Mouse (Mus musculus) midbrain, postnatal 0 days (tissue): ENCODE data around the gene Fam83d. TPM values are rescaled to one million over a fixed set of nuclear protein-coding genes. Genes with fewer than 3 reads are reported as not detected.

Experiments
- ATAC-seq: fragments of 200-750 bp; cut with Nextera tagmentation; 2 replicates; pipeline ENCODE4 v1.8.0; 2017; ENCODE audit warnings: moderate number of reproducible peaks, mild to moderate bottlenecking, moderate TSS enrichment, moderate library complexity; ENCODE audit not compliant: low FRiP score
- DNase-seq: peaks from one replicate; pipeline ENCODE4 v3.0.0-alpha.2; 2015; ENCODE audit warnings: low spot score
- H3K27ac ChIP-seq: fragments of 300-500 bp; sonication (generic); 2 replicates; pipeline ENCODE4 v1.5.1; 2014; ENCODE audit warnings: low read depth, mild to moderate bottlenecking, low read length, mixed read lengths
- H3K27me3 ChIP-seq: fragments of 300-500 bp; sonication (generic); 2 replicates; pipeline ENCODE4 v1.6.1; 2014; ENCODE audit warnings: low read length, control low read depth, mixed read lengths; ENCODE audit not compliant: insufficient read depth
- H3K36me3 ChIP-seq: fragments of 300-500 bp; sonication (generic); 2 replicates; pipeline ENCODE4 v1.6.1; 2014; ENCODE audit warnings: low read length, control low read depth, mixed read lengths; ENCODE audit not compliant: insufficient read depth
- H3K4me1 ChIP-seq: fragments of 300-500 bp; sonication (generic); 2 replicates; pipeline ENCODE4 v1.6.1; 2014; ENCODE audit warnings: mild to moderate bottlenecking, control low read depth, antibody characterized with exemption, low read length, mixed read lengths; ENCODE audit not compliant: insufficient read depth
- H3K4me2 ChIP-seq: fragments of 300-500 bp; sonication (generic); 2 replicates; pipeline ENCODE4 v1.6.1; 2014; ENCODE audit warnings: low read depth, mild to moderate bottlenecking, low read length, mixed read lengths; ENCODE audit not compliant: poor library complexity, severe bottlenecking
- H3K4me3 ChIP-seq: fragments of 300-500 bp; sonication (generic); 2 replicates; pipeline ENCODE4 v1.5.1; 2014; ENCODE audit warnings: low read depth, mild to moderate bottlenecking, low read length, moderate library complexity
- H3K9ac ChIP-seq: fragments of 300-500 bp; sonication (generic); replicated peaks from 2 replicates; pipeline ENCODE4 v1.6.1; 2014; ENCODE audit warnings: mild to moderate bottlenecking, low read length, moderate library complexity, mixed read lengths; ENCODE audit not compliant: poor library complexity, severe bottlenecking
- H3K9me3 ChIP-seq: fragments of 300-500 bp; sonication (generic); 2 replicates; pipeline ENCODE4 v1.6.1; 2016; ENCODE audit warnings: low read length, control low read depth
- CTCF ChIP-seq: IDR thresholded peaks from 2 replicates; pipeline ENCODE4 v1.5.1; 2016; ENCODE audit warnings: antibody characterized with exemption, mild to moderate bottlenecking
- WGBS: fragments of 180-500 bp; shearing (Covaris S2); extraction: QIAGEN DNeasy Blood & Tissue Kit; methylation state at CpG from one replicate; pipeline ENCODE4 v1.1.7; 2014; 5-methylcytosine and 5-hydroxymethylcytosine counted together
- polyA plus RNA-seq: library from polyadenylated mRNA; unstranded; fragments of >200 nt; fragmentation: Nextera tagmentation; extraction: Ambion mirVana; gene quantifications from 2 replicates; pipeline ENCODE4 v1.2.1, GENCODE M21; 2015
- total RNA-seq: library from RNA; depleted of rRNA; stranded (reverse); fragments of >200 nt; gene quantifications from 2 replicates; pipeline ENCODE4 v1.2.3, GENCODE M21; 2014

Fam83d gene
- total and polyA plus RNA-seq, 2 experiments from 2014 or later, result 3.8 to 6.6 TPM

GRCm38 (mm10) chr2:158800788-158801187 is 32.9 kb downstream of the Fam83d start:
- ATAC-seq (no peak), DNase-seq (no peak)
- 93% methylated on average over 8 of the region's 8 CpGs for WGBS

DNA sequence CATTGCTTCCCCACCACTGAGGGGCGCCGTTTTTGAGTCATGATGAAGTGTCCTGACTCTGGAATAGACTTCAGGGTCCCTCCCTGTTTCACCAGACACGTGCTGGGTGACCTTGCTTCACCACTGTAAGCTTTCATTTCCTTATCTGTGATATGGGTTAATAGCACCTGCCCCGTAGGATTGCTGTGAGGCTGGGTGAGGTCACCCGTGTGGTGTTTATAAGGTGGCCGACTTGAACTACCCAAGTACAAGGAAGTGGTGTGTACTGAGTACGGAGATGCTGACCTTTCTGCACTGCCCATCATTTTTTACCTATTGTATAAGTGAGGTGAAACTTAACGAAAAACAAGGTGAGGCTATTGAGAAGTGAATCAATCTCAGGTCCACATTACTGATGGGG is 35.7 kb downstream of the Fam83d start:
- no peaks in the 10 kb centered on the region for H3K9me3 ChIP-seq
- peaks cover 24% of the 10 kb centered on the region for H3K36me3 ChIP-seq
- H3K9ac ChIP-seq, result no peak overlapping the region
- TF ChIP-seq CTCF, result no peak
- no peak for ATAC-seq
- 91% methylated on average over 8 of the region's 8 CpGs for WGBS
- no peaks in the 10 kb centered on the region for H3K4me1 ChIP-seq
- no peak overlapping the region for H3K4me3 ChIP-seq
- H3K27ac ChIP-seq, result no peak overlapping the region
- H3K4me2 ChIP-seq, result no peak overlapping the region
- DNase-seq, result no peak
- no peaks in the 10 kb centered on the region for H3K27me3 ChIP-seq

More at GRCm38 (mm10) chr2:158800788-158801187, 32.9 kb downstream of the Fam83d start:
- no peak overlapping the region for H3K27ac ChIP-seq
- no peaks in the 10 kb centered on the region for H3K9me3 ChIP-seq
- no peak overlapping the region for H3K4me2 ChIP-seq
- H3K36me3 ChIP-seq, result peaks cover 24% of the 10 kb centered on the region
- H3K27me3 ChIP-seq, result no peaks in the 10 kb centered on the region
- no peak for TF ChIP-seq CTCF
- no peak overlapping the region for H3K9ac ChIP-seq
- no peaks in the 10 kb centered on the region for H3K4me1 ChIP-seq
- H3K4me3 ChIP-seq, result no peak overlapping the region

DNA sequence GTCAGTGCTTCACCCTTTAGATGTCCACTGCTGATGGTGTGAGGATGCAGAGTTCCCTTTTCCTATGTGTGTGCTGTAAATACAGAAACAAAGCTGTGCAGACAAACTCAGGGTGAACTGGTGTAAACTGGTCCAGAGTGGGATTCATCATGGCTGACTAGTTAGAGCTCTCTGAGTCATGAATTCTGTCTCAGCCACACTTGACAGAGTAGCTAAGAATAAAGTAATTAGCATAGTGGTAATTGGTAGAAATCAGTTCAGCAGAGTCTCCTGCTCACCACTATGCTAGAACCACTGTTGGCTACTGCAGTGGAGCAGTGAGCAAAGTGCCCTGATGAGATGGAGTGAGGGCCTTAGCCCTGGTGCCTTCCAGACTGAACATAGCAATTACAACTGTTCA is 47.8 kb downstream of the Fam83d start:
- no peak for DNase-seq
- Histone ChIP-seq H3K9me3 (no peaks in the 10 kb centered on the region), H3K27me3 (no peaks in the 10 kb centered on the region), H3K27ac (no peak overlapping the region), H3K36me3 (peaks cover 16% of the 10 kb centered on the region), H3K4me1 (no peaks in the 10 kb centered on the region), H3K4me2 (no peak overlapping the region), H3K9ac (no peak overlapping the region), H3K4me3 (no peak overlapping the region)
- TF ChIP-seq CTCF, result no peak
- ATAC-seq, result no peak

DNA sequence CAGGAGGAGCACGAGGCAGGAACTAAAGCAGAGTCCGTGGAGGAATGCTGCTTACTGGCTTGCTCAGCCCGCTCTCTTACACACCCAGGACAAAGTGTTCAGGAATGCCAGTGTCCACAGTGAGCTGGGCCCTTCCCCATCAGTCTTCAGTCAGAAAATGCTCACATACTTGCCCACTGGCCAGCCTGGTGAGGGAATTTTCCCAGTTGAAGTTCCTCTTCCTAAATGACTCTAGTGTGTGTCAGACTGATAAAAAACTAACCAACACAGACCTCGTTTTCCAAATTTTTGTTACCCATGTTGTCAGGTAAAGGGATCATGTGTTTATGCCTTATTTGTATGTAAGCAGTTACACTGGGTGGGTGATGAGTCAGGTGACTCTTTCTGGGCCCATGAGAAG is 48.3 kb downstream of the Fam83d start:
- Histone ChIP-seq H3K4me2 (no peak overlapping the region), H3K4me1 (no peaks in the 10 kb centered on the region), H3K36me3 (peaks cover 18% of the 10 kb centered on the region), H3K4me3 (no peak overlapping the region), H3K9me3 (no peaks in the 10 kb centered on the region), H3K9ac (no peak overlapping the region), H3K27me3 (no peaks in the 10 kb centered on the region), H3K27ac (no peak overlapping the region)
- ATAC-seq, result no peak
- TF ChIP-seq CTCF, result no peak
- no peak for DNase-seq
- 96% methylated on average over 4 of the region's 4 CpGs for WGBS

DNA sequence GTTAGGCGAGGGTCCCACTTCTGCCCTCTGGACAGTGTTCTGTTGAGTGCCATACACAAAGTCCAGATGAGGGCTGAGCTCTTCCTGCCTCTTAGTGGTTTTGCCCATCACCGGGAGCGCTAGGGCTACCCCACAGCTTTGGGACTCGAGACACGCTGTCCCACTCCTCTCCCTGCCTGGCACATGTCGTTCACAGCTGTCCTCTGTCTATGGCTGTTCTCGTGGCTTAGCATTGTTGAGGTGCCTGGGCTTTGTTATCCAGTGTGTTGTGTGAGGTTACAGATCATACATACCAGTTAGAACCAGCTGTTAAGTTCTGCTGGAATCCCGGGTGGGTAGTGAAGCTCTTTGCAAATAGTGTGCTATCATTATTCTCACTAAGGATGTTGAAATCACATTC is 49.8 kb downstream of the Fam83d start:
- Histone ChIP-seq H3K9me3 (no peaks in the 10 kb centered on the region), H3K27ac (no peak overlapping the region), H3K4me1 (no peaks in the 10 kb centered on the region), H3K27me3 (no peaks in the 10 kb centered on the region), H3K36me3 (peaks cover 25% of the 10 kb centered on the region), H3K9ac (no peak overlapping the region), H3K4me3 (no peak overlapping the region), H3K4me2 (no peak overlapping the region)
- 95% methylated on average over 8 of the region's 8 CpGs for WGBS
- no peak for ATAC-seq
- no peak for DNase-seq
- TF ChIP-seq CTCF, result no peak

DNA sequence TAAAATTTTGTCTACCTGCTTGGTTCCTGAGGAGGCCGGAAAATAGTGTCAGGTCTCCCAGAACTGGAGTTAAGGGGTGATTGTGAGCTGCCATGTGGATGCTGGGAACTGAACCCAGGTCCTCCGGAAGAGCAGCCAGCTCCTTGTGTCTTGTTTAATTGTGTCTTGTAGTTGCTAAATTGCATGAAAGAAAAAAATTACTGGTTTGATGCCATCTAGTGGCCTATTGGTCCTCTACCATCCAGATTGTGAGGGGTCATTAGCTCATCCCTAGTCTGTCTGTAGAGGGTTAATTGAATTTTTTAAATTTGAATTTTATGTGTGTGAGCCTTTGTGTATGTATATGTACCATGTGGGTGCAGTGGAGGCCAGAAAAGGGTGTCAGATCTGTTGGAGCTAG is 60.2 kb downstream of the Fam83d start:
- no peak for DNase-seq
- 93% methylated on average over 2 of the region's 2 CpGs for WGBS
- ATAC-seq, result no peak

More for the DNA sequence above, 60.2 kb downstream of the Fam83d start:
- no peaks in the 10 kb centered on the region for H3K27me3 ChIP-seq
- H3K27ac ChIP-seq, result no peak overlapping the region
- H3K4me2 ChIP-seq, result no peak overlapping the region
- no peak overlapping the region for H3K4me3 ChIP-seq
- TF ChIP-seq CTCF, result no peak
- no peaks in the 10 kb centered on the region for H3K9me3 ChIP-seq
- H3K4me1 ChIP-seq, result 0 out of 2 replicates have a peak, but pooled peaks cover under 1% of the 10 kb centered on the region
- no peak overlapping the region for H3K9ac ChIP-seq
- peaks cover 21% of the 10 kb centered on the region for H3K36me3 ChIP-seq
